Mouse (Mus musculus): Measurements from ENCODE around the gene Acaa1a.

- TF ChIP-seq CTCF (IDR thresholded peaks at IDR 0.05) (no peak), EP300 (IDR thresholded peaks at IDR 0.05; ENCODE audit: insufficient read depth, low read depth, low read length) (no peak)
Measured at GRCm38 (mm10) chr9:119371251-119371650, 31.8 kb downstream of the Acaa1a start.
